Mouse (Mus musculus) brain, embryonic 14.5 days (tissue): ENCODE measurements around the gene Serpina3f.

Experiments
- CTCF ChIP-seq: fragments of 200-500 bp; IDR thresholded peaks from 2 replicates; pipeline ENCODE4 v1.5.1; 2012; ENCODE audit warnings: inconsistent platforms, mild to moderate bottlenecking, moderate library complexity, borderline replicate concordance; ENCODE audit not compliant: insufficient read depth, insufficient read length; ENCODE audit errors: extremely low read depth
- POLR2A ChIP-seq: fragments of 200-500 bp; IDR thresholded peaks from 2 replicates; pipeline ENCODE4 v1.6.1; 2012; ENCODE audit warnings: mild to moderate bottlenecking, inconsistent platforms, borderline replicate concordance; ENCODE audit not compliant: poor library complexity, insufficient read depth, insufficient read length, severe bottlenecking; ENCODE audit errors: extremely low read depth

GRCm38 (mm10) chr12:104214445-104214753 lies at the start of gene Serpina3f:
- no peak for TF ChIP-seq CTCF
- no peak for TF ChIP-seq POLR2A
